Mouse (Mus musculus) liver, adult 2 months (tissue): ENCODE measurements around the gene Smarcc1.

Experiments used
- CTCF ChIP-seq: fragments of 200-500 bp; IDR thresholded peaks from 2 replicates; pipeline ENCODE4 v1.5.1; 2011; ENCODE audit warnings: low read depth, low read length, control low read depth
- POLR2A ChIP-seq: fragments of 200-500 bp; IDR thresholded peaks from 2 replicates; pipeline ENCODE4 v1.6.1; 2011; ENCODE audit warnings: low read length, control low read depth; ENCODE audit not compliant: insufficient read depth; ENCODE audit errors: extremely low read depth

- TF ChIP-seq CTCF = no peak
- TF ChIP-seq POLR2A = no peak
Measured at GRCm38 (mm10) chr9:110268416-110268815, 150.9 kb downstream of the Smarcc1 start.
